Mouse (Mus musculus): ENCODE results near the gene Ankdd1a. TPM values are rescaled to one million over a fixed set of nuclear protein-coding genes. Genes with fewer than 3 reads are reported as not detected.

Ankdd1a gene
- not detected for total RNA-seq (2023)

GRCm38 (mm10) chr9:65519807-65520504, at the start of gene Ankdd1a:
Ankdd1a (minus strand) TSS chr9:65520193.

GRCm38 (mm10) chr9:65460732-65461442, 59.1 kb downstream of the Ankdd1a start, which contains the start of gene Spg21:
Spg21 (plus strand) TSS chr9:65460947.

Other genes starting within 250 kb of the Ankdd1a start
- gene Clpx, start 225.9 kb downstream of the Ankdd1a start, total RNA-seq (2023): 28.9 TPM
- 20.0 TPM for gene Pdcd7, start 174.1 kb downstream of the Ankdd1a start, total RNA-seq (2023)
- not detected for gene Ubap1l, start 159.2 kb downstream of the Ankdd1a start, total RNA-seq (2023)
- gene Kbtbd13, start 128.5 kb downstream of the Ankdd1a start, total RNA-seq (2023): not detected
- 0.24 TPM for gene Rasl12, start 121.7 kb downstream of the Ankdd1a start, total RNA-seq (2023)
- not detected for gene Slc51b, start 97.2 kb downstream of the Ankdd1a start, total RNA-seq (2023)
- 25.8 TPM for gene Mtfmt, start 84.4 kb downstream of the Ankdd1a start, total RNA-seq (2023)
- 49.9 TPM for gene Spg21, start 59.2 kb downstream of the Ankdd1a start, total RNA-seq (2023)
- 37.3 TPM for gene Plekho2, start 59.8 kb upstream of the Ankdd1a start, total RNA-seq (2023)
- not detected for gene Pif1, start 67.0 kb upstream of the Ankdd1a start, total RNA-seq (2023)
- gene Rbpms2, start 109.5 kb upstream of the Ankdd1a start, total RNA-seq (2023): 0.92 TPM
- 30.6 TPM for gene Oaz2, start 147.8 kb upstream of the Ankdd1a start, total RNA-seq (2023)

Measured in CD4-positive naive resting alpha-beta T cell, adult 57 days (primary cell).